Mouse (Mus musculus) midbrain, postnatal 0 days (tissue): ENCODE measurements around the gene Calm4. TPM values are rescaled to one million over a fixed set of nuclear protein-coding genes. Genes with fewer than 3 reads are reported as not detected.
"Not testable (repeated sequence)": the region's sequence is repeated elsewhere in the genome, so short reads cannot be mapped to it uniquely, and the experiment has no call there.

Experiments used
- ATAC-seq: fragments of 200-750 bp; cut with Nextera tagmentation; 2 replicates; pipeline ENCODE4 v1.8.0; 2017; ENCODE audit warnings: moderate number of reproducible peaks, mild to moderate bottlenecking, moderate TSS enrichment, moderate library complexity; ENCODE audit not compliant: low FRiP score
- DNase-seq: peaks from one replicate; pipeline ENCODE4 v3.0.0-alpha.2; 2015; ENCODE audit warnings: low spot score
- H3K27ac ChIP-seq: fragments of 300-500 bp; sonication (generic); 2 replicates; pipeline ENCODE4 v1.5.1; 2014; ENCODE audit warnings: low read depth, mild to moderate bottlenecking, low read length, mixed read lengths
- H3K27me3 ChIP-seq: fragments of 300-500 bp; sonication (generic); 2 replicates; pipeline ENCODE4 v1.6.1; 2014; ENCODE audit warnings: low read length, control low read depth, mixed read lengths; ENCODE audit not compliant: insufficient read depth
- H3K36me3 ChIP-seq: fragments of 300-500 bp; sonication (generic); 2 replicates; pipeline ENCODE4 v1.6.1; 2014; ENCODE audit warnings: low read length, control low read depth, mixed read lengths; ENCODE audit not compliant: insufficient read depth
- H3K4me1 ChIP-seq: fragments of 300-500 bp; sonication (generic); 2 replicates; pipeline ENCODE4 v1.6.1; 2014; ENCODE audit warnings: mild to moderate bottlenecking, control low read depth, antibody characterized with exemption, low read length, mixed read lengths; ENCODE audit not compliant: insufficient read depth
- H3K4me2 ChIP-seq: fragments of 300-500 bp; sonication (generic); 2 replicates; pipeline ENCODE4 v1.6.1; 2014; ENCODE audit warnings: low read depth, mild to moderate bottlenecking, low read length, mixed read lengths; ENCODE audit not compliant: poor library complexity, severe bottlenecking
- H3K4me3 ChIP-seq: fragments of 300-500 bp; sonication (generic); 2 replicates; pipeline ENCODE4 v1.5.1; 2014; ENCODE audit warnings: low read depth, mild to moderate bottlenecking, low read length, moderate library complexity
- H3K9ac ChIP-seq: fragments of 300-500 bp; sonication (generic); replicated peaks from 2 replicates; pipeline ENCODE4 v1.6.1; 2014; ENCODE audit warnings: mild to moderate bottlenecking, low read length, moderate library complexity, mixed read lengths; ENCODE audit not compliant: poor library complexity, severe bottlenecking
- H3K9me3 ChIP-seq: fragments of 300-500 bp; sonication (generic); 2 replicates; pipeline ENCODE4 v1.6.1; 2016; ENCODE audit warnings: low read length, control low read depth
- CTCF ChIP-seq: IDR thresholded peaks from 2 replicates; pipeline ENCODE4 v1.5.1; 2016; ENCODE audit warnings: antibody characterized with exemption, mild to moderate bottlenecking
- WGBS: fragments of 180-500 bp; shearing (Covaris S2); extraction: QIAGEN DNeasy Blood & Tissue Kit; methylation state at CpG from one replicate; pipeline ENCODE4 v1.1.7; 2014; 5-methylcytosine and 5-hydroxymethylcytosine counted together
- polyA plus RNA-seq: library from polyadenylated mRNA; unstranded; fragments of >200 nt; fragmentation: Nextera tagmentation; extraction: Ambion mirVana; gene quantifications from 2 replicates; pipeline ENCODE4 v1.2.1, GENCODE M21; 2015
- total RNA-seq: library from RNA; depleted of rRNA; stranded (reverse); fragments of >200 nt; gene quantifications from 2 replicates; pipeline ENCODE4 v1.2.3, GENCODE M21; 2014

The Calm4 gene
- total and polyA plus RNA-seq, 2 experiments from 2014 or later, result 3.7 TPM; not detected in 1

GRCm38 (mm10) chr13:3850330-3850729 is 12.8 kb downstream of the Calm4 start:
- no peak for ATAC-seq
- Histone ChIP-seq H3K4me3 (no peak overlapping the region), H3K9ac (no peak overlapping the region), H3K4me2 (no peak overlapping the region), H3K36me3 (no peaks in the 10 kb centered on the region), H3K27me3 (no peaks in the 10 kb centered on the region), H3K4me1 (no peaks in the 10 kb centered on the region), H3K27ac (no peak overlapping the region), H3K9me3 (no peaks in the 10 kb centered on the region)
- DNase-seq, result no peak
- 87% methylated on average over 1 of the region's 1 CpGs for WGBS
- no peak for TF ChIP-seq CTCF

- not testable (repeated sequence) for ATAC-seq, H3K27ac ChIP-seq, H3K27me3 ChIP-seq, DNase-seq, H3K4me1 ChIP-seq, H3K36me3 ChIP-seq, H3K4me3 ChIP-seq, H3K4me2 ChIP-seq, H3K9me3 ChIP-seq, H3K9ac ChIP-seq
- 85% methylated on average over 3 of the region's 3 CpGs for WGBS
These were observed 16.2 kb downstream of the Calm4 start, which contains the start of gene Calm5 for GRCm38 (mm10) chr13:3853648-3854333. Gene Calm5 (plus strand): TSS chr13:3854173.

GRCm38 (mm10) chr13:3854856-3855255 is 17.3 kb downstream of the Calm4 start:
- Histone ChIP-seq H3K4me3 (no peak overlapping the region), H3K36me3 (no peaks in the 10 kb centered on the region), H3K9me3 (no peaks in the 10 kb centered on the region), H3K4me1 (no peaks in the 10 kb centered on the region), H3K4me2 (no peak overlapping the region), H3K9ac (no peak overlapping the region), H3K27ac (no peak overlapping the region), H3K27me3 (no peaks in the 10 kb centered on the region)
- DNase-seq (no peak), ATAC-seq (no peak)
- WGBS, result 82% methylated on average over 2 of the region's 2 CpGs
- TF ChIP-seq CTCF, result no peak

GRCm38 (mm10) chr13:3856252-3856651 is 18.7 kb downstream of the Calm4 start:
- no peak for TF ChIP-seq CTCF
- no peaks in the 10 kb centered on the region for H3K9me3 ChIP-seq
- H3K4me2 ChIP-seq, result no peak overlapping the region
- no peak overlapping the region for H3K4me3 ChIP-seq
- no peaks in the 10 kb centered on the region for H3K36me3 ChIP-seq
- no peaks in the 10 kb centered on the region for H3K27me3 ChIP-seq
- H3K4me1 ChIP-seq, result no peaks in the 10 kb centered on the region
- 71% methylated on average over 1 of the region's 1 CpGs for WGBS
- no peak overlapping the region for H3K27ac ChIP-seq
- ATAC-seq (no peak), DNase-seq (no peak)
- H3K9ac ChIP-seq, result no peak overlapping the region

GRCm38 (mm10) chr13:3861251-3861650 is 23.7 kb downstream of the Calm4 start:
- no peak for DNase-seq
- no peaks in the 10 kb centered on the region for H3K9me3 ChIP-seq
- no peak overlapping the region for H3K4me2 ChIP-seq
- H3K9ac ChIP-seq, result no peak overlapping the region
- no peaks in the 10 kb centered on the region for H3K4me1 ChIP-seq
- no peaks in the 10 kb centered on the region for H3K36me3 ChIP-seq
- TF ChIP-seq CTCF, result no peak
- no peak overlapping the region for H3K27ac ChIP-seq
- H3K27me3 ChIP-seq, result no peaks in the 10 kb centered on the region
- no peak for ATAC-seq
- no peak overlapping the region for H3K4me3 ChIP-seq
- 91% methylated on average over 8 of the region's 8 CpGs for WGBS

- no peak for TF ChIP-seq CTCF
- Histone ChIP-seq H3K4me1 (no peaks in the 10 kb centered on the region), H3K9me3 (no peaks in the 10 kb centered on the region), H3K9ac (no peak overlapping the region), H3K27ac (no peak overlapping the region), H3K36me3 (no peaks in the 10 kb centered on the region), H3K27me3 (no peaks in the 10 kb centered on the region), H3K4me3 (no peak overlapping the region), H3K4me2 (no peak overlapping the region)
- no peak for ATAC-seq
- no peak for DNase-seq
- WGBS, result 67% methylated on average over 3 of the region's 3 CpGs
These were observed 24.8 kb downstream of the Calm4 start for GRCm38 (mm10) chr13:3862325-3862724.
